Mouse (Mus musculus) MEL (cell line): ENCODE measurements at regions not wholly inside any gene's neighbourhood (a gene's known extent, or its start where the extent isn't known, plus 50 kb on each side); places are given as distances from the start of the nearest gene placed in this dataset.

Experiments used
- BHLHE40 ChIP-seq: IDR thresholded peaks from 2 replicates; pipeline ENCODE4 v1.6.1; 2012; ENCODE audit warnings: low read depth, mild to moderate bottlenecking, inconsistent platforms, low read length, improper control_type of control experiment, borderline replicate concordance
- CTCF ChIP-seq, 3 experiments: IDR thresholded peaks in 2 of 3; conservative IDR thresholded peaks in 1 of 3; 2 replicates each; pipeline ENCODE4 v1.5.1; 2011 to 2012; ENCODE audit warnings: low read length in 3 of 3, low read depth in 2 of 3, mild to moderate bottlenecking in 2 of 3, improper control_type of control experiment in 1 of 3, inconsistent platforms in 1 of 3, mixed read lengths in 1 of 3, moderate library complexity in 1 of 3; ENCODE audit not compliant: control insufficient read depth in 1 of 3, insufficient read depth in 1 of 3, poor library complexity in 1 of 3, severe bottlenecking in 1 of 3
- POLR2A ChIP-seq, 2 experiments: IDR thresholded peaks; 2 replicates each; pipeline ENCODE4 v1.6.1; 2011 to 2012; ENCODE audit warnings: low read length in 2 of 2, mild to moderate bottlenecking in 2 of 2, control low read depth in 1 of 2, improper control_type of control experiment in 1 of 2, low read depth in 1 of 2, moderate library complexity in 1 of 2; ENCODE audit not compliant: control insufficient read depth in 1 of 2, insufficient read depth in 1 of 2, poor library complexity in 1 of 2
- ZMIZ1 ChIP-seq: IDR thresholded peaks from 2 replicates; pipeline ENCODE4 v1.6.1; 2012; ENCODE audit warnings: low read depth, mild to moderate bottlenecking, inconsistent platforms, low read length, improper control_type of control experiment, moderate library complexity

GRCm38 (mm10) chr9:118370581-118370980 is 107.4 kb upstream of the Eomes start:
- TF ChIP-seq CTCF (IDR thresholded peaks at IDR 0.05 in 2 of 3, conservative IDR thresholded peaks at IDR 0.05 in 1 of 3; ENCODE audit: control insufficient read depth in 1 of 3, insufficient read depth in 1 of 3, low read depth in 2 of 3, low read length in 3 of 3, poor library complexity in 1 of 3, severe bottlenecking in 1 of 3) = no peak
- TF ChIP-seq POLR2A (IDR thresholded peaks at IDR 0.05; ENCODE audit: control insufficient read depth in 1 of 2, insufficient read depth in 1 of 2, low read depth in 1 of 2, low read length in 2 of 2, poor library complexity in 1 of 2) = no peak
- no peak for TF ChIP-seq ZMIZ1
- TF ChIP-seq BHLHE40 = no peak
